Mouse (Mus musculus) MEL (cell line): ENCODE results near the gene Def8. TPM values are rescaled to one million over a fixed set of nuclear protein-coding genes. Genes with fewer than 3 reads are reported as not detected.

ENCODE experiments used
- DNase-seq: peaks from one replicate; pipeline ENCODE4 v3.0.0; 2011; ENCODE audit warnings: low read depth, low spot score
- H3K27ac ChIP-seq: 2 replicates; pipeline ENCODE4 v1.5.1; 2012; ENCODE audit warnings: low read depth, mild to moderate bottlenecking, control low read depth, low read length, moderate library complexity; ENCODE audit not compliant: control insufficient read depth
- H3K27me3 ChIP-seq, 2 experiments: fragments of 150-350 bp in 1 of 2; sonication (generic) in 1 of 2; 2 replicates each; pipeline ENCODE4 v1.6.1; 2012; ENCODE audit warnings: low read length in 2 of 2, mild to moderate bottlenecking in 2 of 2, improper control_type of control experiment in 1 of 2, moderate library complexity in 1 of 2; ENCODE audit not compliant: insufficient read depth in 2 of 2, control insufficient read depth in 1 of 2
- H3K36me3 ChIP-seq, 2 experiments: 2 replicates each; pipeline ENCODE4 v1.6.1; 2012 to 2014; ENCODE audit warnings: low read length in 2 of 2, improper control_type of control experiment in 1 of 2, inconsistent platforms in 1 of 2, mild to moderate bottlenecking in 1 of 2; ENCODE audit not compliant: insufficient read depth in 2 of 2, control insufficient read depth in 1 of 2
- H3K4me1 ChIP-seq, 2 experiments: fragments of 150-350 bp in 1 of 2; sonication (generic) in 1 of 2; 2 replicates each; pipeline ENCODE4 v1.6.1; 2012; ENCODE audit warnings: low read length in 2 of 2, improper control_type of control experiment in 1 of 2, mild to moderate bottlenecking in 1 of 2; ENCODE audit not compliant: insufficient read depth in 2 of 2, control insufficient read depth in 1 of 2
- H3K4me3 ChIP-seq, 2 experiments: fragments of 150-350 bp in 1 of 2; sonication (generic) in 1 of 2; 2 replicates each; pipeline ENCODE4 v1.5.1; 2012; ENCODE audit warnings: low read depth in 2 of 2, low read length in 2 of 2, mild to moderate bottlenecking in 2 of 2, moderate library complexity in 2 of 2, control low read depth in 1 of 2, improper control_type of control experiment in 1 of 2; ENCODE audit not compliant: control insufficient read depth in 1 of 2, insufficient read depth in 1 of 2
- H3K79me2 ChIP-seq: 2 replicates; pipeline ENCODE4 v1.6.1; 2012; ENCODE audit warnings: mild to moderate bottlenecking, low read length, moderate library complexity; ENCODE audit not compliant: control insufficient read depth, poor library complexity, insufficient read depth
- H3K9ac ChIP-seq: 2 replicates; pipeline ENCODE4 v1.6.1; 2012; ENCODE audit warnings: low read depth, mild to moderate bottlenecking, control low read depth, low read length, moderate library complexity; ENCODE audit not compliant: control insufficient read depth, poor library complexity, severe bottlenecking
- H3K9me3 ChIP-seq: fragments of 150-350 bp; sonication (generic); replicated peaks from 2 replicates; pipeline ENCODE4 v1.6.1; 2012; ENCODE audit warnings: mild to moderate bottlenecking, low read length, improper control_type of control experiment, moderate library complexity; ENCODE audit not compliant: insufficient read depth
- CHD1 ChIP-seq: IDR thresholded peaks from 2 replicates; pipeline ENCODE4 v1.6.1; 2012; ENCODE audit warnings: low read depth, mild to moderate bottlenecking, inconsistent platforms, low read length, improper control_type of control experiment
- CHD2 ChIP-seq: IDR thresholded peaks from 2 replicates; pipeline ENCODE4 v1.6.1; 2011; ENCODE audit warnings: low read length, improper control_type of control experiment
- E2F4 ChIP-seq: IDR thresholded peaks from 2 replicates; pipeline ENCODE4 v1.6.1; 2011; ENCODE audit warnings: low read depth, low read length, improper control_type of control experiment, borderline replicate concordance
- ELF1 ChIP-seq: IDR thresholded peaks from 2 replicates; pipeline ENCODE4 v1.6.1; 2014; ENCODE audit warnings: low read depth, mild to moderate bottlenecking, inconsistent platforms, low read length, improper control_type of control experiment, moderate library complexity
- EP300 ChIP-seq, 2 experiments: IDR thresholded peaks; 2 replicates each; pipeline ENCODE4 v1.6.1; 2011; ENCODE audit warnings: improper control_type of control experiment in 2 of 2, low read length in 2 of 2, low read depth in 1 of 2, mild to moderate bottlenecking in 1 of 2
- GABPA ChIP-seq: IDR thresholded peaks from 2 replicates; pipeline ENCODE4 v1.6.1; 2012; ENCODE audit warnings: low read depth, mild to moderate bottlenecking, inconsistent platforms, low read length, improper control_type of control experiment, moderate library complexity
- GATA1 ChIP-seq: IDR thresholded peaks from 2 replicates; pipeline ENCODE4 v1.6.1; 2011; ENCODE audit warnings: low read depth, low read length, improper control_type of control experiment
- HCFC1 ChIP-seq: IDR thresholded peaks from 2 replicates; pipeline ENCODE4 v1.6.1; 2012; ENCODE audit warnings: low read depth, mild to moderate bottlenecking, inconsistent platforms, low read length, improper control_type of control experiment, moderate library complexity
- JUND ChIP-seq: IDR thresholded peaks from 2 replicates; pipeline ENCODE4 v1.6.1; 2011; ENCODE audit warnings: low read depth, mild to moderate bottlenecking, improper control_type of control experiment, low read length
- KAT2A ChIP-seq: conservative IDR thresholded peaks from 2 replicates; pipeline ENCODE4 v1.6.1; 2012; ENCODE audit warnings: low read depth, low read length, improper control_type of control experiment, inconsistent platforms
- MAFK ChIP-seq: IDR thresholded peaks from 2 replicates; pipeline ENCODE4 v1.6.1; 2011; ENCODE audit warnings: low read depth, mild to moderate bottlenecking, low read length, improper control_type of control experiment, borderline replicate concordance
- MAZ ChIP-seq: IDR thresholded peaks from 2 replicates; pipeline ENCODE4 v1.6.1; 2012; ENCODE audit warnings: low read depth, mild to moderate bottlenecking, inconsistent platforms, low read length, improper control_type of control experiment
- MEF2A ChIP-seq: IDR thresholded peaks from 2 replicates; pipeline ENCODE4 v1.6.1; 2014; ENCODE audit warnings: low read depth, mild to moderate bottlenecking, inconsistent platforms, low read length, improper control_type of control experiment; ENCODE audit not compliant: poor library complexity, insufficient replicate concordance, severe bottlenecking; ENCODE audit errors: extremely low read depth
- MXI1 ChIP-seq: IDR thresholded peaks from 2 replicates; pipeline ENCODE4 v1.6.1; 2011; ENCODE audit warnings: mild to moderate bottlenecking, low read depth, low read length, improper control_type of control experiment
- MYB ChIP-seq: IDR thresholded peaks from 2 replicates; pipeline ENCODE4 v1.6.1; 2011; ENCODE audit warnings: mild to moderate bottlenecking, low read depth, low read length, improper control_type of control experiment
- MYC ChIP-seq: IDR thresholded peaks from 2 replicates; pipeline ENCODE4 v1.6.1; 2011; ENCODE audit warnings: low read depth, mild to moderate bottlenecking, low read length, improper control_type of control experiment, moderate library complexity
- NELFE ChIP-seq: IDR thresholded peaks from 2 replicates; pipeline ENCODE4 v1.6.1; 2011; ENCODE audit warnings: low read depth, low read length, improper control_type of control experiment
- NRF1 ChIP-seq: IDR thresholded peaks from 2 replicates; pipeline ENCODE4 v1.6.1; 2014; ENCODE audit warnings: low read depth, mild to moderate bottlenecking, inconsistent platforms, low read length, improper control_type of control experiment, moderate library complexity; ENCODE audit not compliant: poor library complexity, insufficient read depth, severe bottlenecking
- POLR2AphosphoS2 ChIP-seq: IDR thresholded peaks from 2 replicates; pipeline ENCODE4 v1.6.1; 2011; ENCODE audit warnings: low read length, improper control_type of control experiment
- POLR2AphosphoS5 ChIP-seq: IDR thresholded peaks from 2 replicates; pipeline ENCODE4 v1.6.1; 2012; ENCODE audit warnings: low read depth, borderline replicate concordance, mild to moderate bottlenecking, inconsistent platforms, low read length, moderate library complexity, mixed read lengths
- RAD21 ChIP-seq: IDR thresholded peaks from 2 replicates; pipeline ENCODE4 v1.6.1; 2011; ENCODE audit warnings: mild to moderate bottlenecking, low read depth, low read length, improper control_type of control experiment
- RCOR1 ChIP-seq: IDR thresholded peaks from 2 replicates; pipeline ENCODE4 v1.6.1; 2012; ENCODE audit warnings: low read depth, mild to moderate bottlenecking, inconsistent platforms, low read length, improper control_type of control experiment
- TBP ChIP-seq: IDR thresholded peaks from 2 replicates; pipeline ENCODE4 v1.8.0; 2011; ENCODE audit warnings: low read depth, low read length, improper control_type of control experiment
- TCF12 ChIP-seq: IDR thresholded peaks from 2 replicates; pipeline ENCODE4 v1.6.1; 2014; ENCODE audit warnings: low read depth, mild to moderate bottlenecking, inconsistent platforms, low read length, improper control_type of control experiment, moderate library complexity
- USF2 ChIP-seq, 2 experiments: IDR thresholded peaks; 2 replicates each; pipeline ENCODE4 v1.6.1; 2011 to 2012; ENCODE audit warnings: improper control_type of control experiment in 2 of 2, low read length in 2 of 2, borderline replicate concordance in 1 of 2, inconsistent platforms in 1 of 2, low read depth in 1 of 2, mild to moderate bottlenecking in 1 of 2; ENCODE audit not compliant: insufficient read depth in 1 of 2
- ZC3H11A ChIP-seq: IDR thresholded peaks from 2 replicates; pipeline ENCODE4 v1.6.1; 2012; ENCODE audit warnings: low read depth, mild to moderate bottlenecking, inconsistent platforms, low read length, improper control_type of control experiment
- ZKSCAN1 ChIP-seq: IDR thresholded peaks from 2 replicates; pipeline ENCODE4 v1.6.1; 2012; ENCODE audit warnings: low read depth, mild to moderate bottlenecking, inconsistent platforms, low read length, improper control_type of control experiment, moderate library complexity
- polyA plus RNA-seq, 2 experiments: library from polyadenylated mRNA; stranded (reverse) in 1 of 2; unstranded in 1 of 2; fragments of >175 nt in 1 of 2; fragments of >200 nt in 1 of 2; gene quantifications; 2 replicates each; pipeline versions ENCODE4 v1.2.1 to v1.2.4; 2012; ENCODE audit warnings: low replicate concordance in 2 of 2, low read depth in 1 of 2; ENCODE audit not compliant: insufficient read length in 2 of 2, insufficient read depth in 1 of 2, missing spikeins in 1 of 2
- total RNA-seq: library from RNA; depleted of rRNA; stranded (reverse); fragments of 300-350 nt; gene quantifications from 2 replicates; pipeline ENCODE4 v1.2.3, GENCODE M21; 2012

The Def8 gene
- total and polyA plus RNA-seq, 3 experiments, result 26.0 to 34.0 TPM; not detected in 1

GRCm38 (mm10) chr8:123387041-123387440, 36.3 kb upstream of the Def8 start:
- no peak for DNase-seq
- no peak overlapping the region for H3K4me3 ChIP-seq
- H3K9me3 ChIP-seq, result no peaks in the 10 kb centered on the region
- H3K9ac ChIP-seq, result no peak overlapping the region
- H3K27me3 ChIP-seq, result no peaks in the 10 kb centered on the region
- H3K27ac ChIP-seq, result no peak overlapping the region
- no peaks in the 10 kb centered on the region for H3K79me2 ChIP-seq
- H3K36me3 ChIP-seq, result peaks cover 0 to 10% of the 10 kb centered on the region in 2 experiments; a peak in 2 of 4 replicates
- no peaks in the 10 kb centered on the region for H3K4me1 ChIP-seq
- no peak for TF ChIP-seq TCF12
- TF ChIP-seq POLR2AphosphoS2, result no peak
- TF ChIP-seq CHD1, result no peak
- no peak for TF ChIP-seq HCFC1
- TF ChIP-seq MYB, result no peak
- TF ChIP-seq GATA1, result no peak
- TF ChIP-seq USF2 (IDR thresholded peaks at IDR 0.05; ENCODE audit: borderline replicate concordance in 1 of 2, insufficient read depth in 1 of 2, low read depth in 1 of 2, low read length in 2 of 2), result no peak
- TF ChIP-seq MYC, result no peak
- TF ChIP-seq MAFK, result no peak
- TF ChIP-seq MEF2A, result no peak
- TF ChIP-seq E2F4, result no peak
- no peak for TF ChIP-seq RCOR1
- no peak for TF ChIP-seq KAT2A
- no peak for TF ChIP-seq NRF1
- TF ChIP-seq ELF1, result no peak
- no peak for TF ChIP-seq POLR2AphosphoS5

GRCm38 (mm10) chr8:123387801-123388200, 35.5 kb upstream of the Def8 start:
- DNase-seq, result no peak

More at GRCm38 (mm10) chr8:123387801-123388200, 35.5 kb upstream of the Def8 start:
- Histone ChIP-seq H3K27ac (no peak overlapping the region), H3K4me1 (no peaks in the 10 kb centered on the region), H3K4me3 (no peak overlapping the region)
- TF ChIP-seq MAZ, result no peak
- no peak for TF ChIP-seq CHD1
- TF ChIP-seq ZKSCAN1, result no peak
- no peak for TF ChIP-seq JUND
- no peak for TF ChIP-seq MXI1
- no peak for TF ChIP-seq ZC3H11A
- TF ChIP-seq KAT2A, result no peak
- TF ChIP-seq E2F4, result no peak
- TF ChIP-seq NRF1, result no peak
- no peak for TF ChIP-seq MYC
- TF ChIP-seq MEF2A, result no peak
- no peak for TF ChIP-seq CHD2
- no peak for TF ChIP-seq TBP
- TF ChIP-seq EP300 (IDR thresholded peaks at IDR 0.05; ENCODE audit: low read depth in 1 of 2, low read length in 2 of 2), result no peak
- TF ChIP-seq RCOR1, result no peak
- no peak for TF ChIP-seq GABPA
- TF ChIP-seq NELFE, result no peak
- TF ChIP-seq GATA1, result no peak
- TF ChIP-seq RAD21, result no peak
- TF ChIP-seq, all 39 proteins: peak for 0
- Histone ChIP-seq H3K9ac (no peak overlapping the region), H3K9me3 (no peaks in the 10 kb centered on the region), H3K36me3 (peaks cover 0 to 10% of the 10 kb centered on the region in 2 experiments; a peak in 2 of 4 replicates), H3K27me3 (no peaks in the 10 kb centered on the region), H3K79me2 (no peaks in the 10 kb centered on the region)
